Mouse (Mus musculus) embryonic facial prominence, embryonic 13.5 days (tissue): ENCODE measurements around the gene Fgfr2. TPM values are rescaled to one million over a fixed set of nuclear protein-coding genes. Genes with fewer than 3 reads are reported as not detected.

Experiments
- ATAC-seq: fragments of 200-750 bp; cut with Nextera tagmentation; 2 replicates; pipeline ENCODE4 v1.8.0; 2017; ENCODE audit warnings: low read depth; ENCODE audit not compliant: insufficient number of reproducible peaks, insufficient read depth, low FRiP score, low TSS enrichment
- H3K27ac ChIP-seq: fragments of 300-500 bp; sonication (generic); 2 replicates; pipeline ENCODE4 v1.5.1; 2015; ENCODE audit warnings: moderate library complexity, mild to moderate bottlenecking, inconsistent platforms
- H3K27me3 ChIP-seq: fragments of 300-500 bp; sonication (generic); 2 replicates; pipeline ENCODE4 v1.6.1; 2015; ENCODE audit warnings: mild to moderate bottlenecking, inconsistent platforms
- H3K36me3 ChIP-seq: fragments of 300-500 bp; sonication (generic); 2 replicates; pipeline ENCODE4 v1.6.1; 2015; ENCODE audit warnings: mild to moderate bottlenecking, inconsistent platforms
- H3K4me1 ChIP-seq: fragments of 300-500 bp; sonication (generic); 2 replicates; pipeline ENCODE4 v1.6.1; 2015; ENCODE audit warnings: inconsistent platforms
- H3K4me2 ChIP-seq: fragments of 300-500 bp; sonication (generic); 2 replicates; pipeline ENCODE4 v1.6.1; 2015; ENCODE audit warnings: moderate library complexity, mild to moderate bottlenecking, inconsistent platforms
- H3K4me3 ChIP-seq: fragments of 300-500 bp; sonication (generic); 2 replicates; pipeline ENCODE4 v1.5.1; 2015; ENCODE audit warnings: mild to moderate bottlenecking, inconsistent platforms
- H3K9ac ChIP-seq: fragments of 300-500 bp; sonication (generic); 2 replicates; pipeline ENCODE4 v1.6.1; 2015; ENCODE audit warnings: mild to moderate bottlenecking, inconsistent platforms
- H3K9me3 ChIP-seq: fragments of 300-500 bp; sonication (generic); 2 replicates; pipeline ENCODE4 v1.6.1; 2016; ENCODE audit warnings: inconsistent platforms
- WGBS: fragments of 180-500 bp; shearing (Covaris S2); methylation state at CpG from one replicate; pipeline ENCODE4 v1.1.7; 2015; ENCODE audit warnings: mixed read lengths; 5-methylcytosine and 5-hydroxymethylcytosine counted together
- polyA plus RNA-seq: library from polyadenylated mRNA; unstranded; fragments of >200 nt; fragmentation: Nextera tagmentation; extraction: Ambion mirVana; gene quantifications from 2 replicates; pipeline ENCODE4 v1.2.1, GENCODE M21; 2015

Fgfr2 gene
- polyA plus RNA-seq, 1 experiment from 2014 or later: 174 TPM

DNA sequence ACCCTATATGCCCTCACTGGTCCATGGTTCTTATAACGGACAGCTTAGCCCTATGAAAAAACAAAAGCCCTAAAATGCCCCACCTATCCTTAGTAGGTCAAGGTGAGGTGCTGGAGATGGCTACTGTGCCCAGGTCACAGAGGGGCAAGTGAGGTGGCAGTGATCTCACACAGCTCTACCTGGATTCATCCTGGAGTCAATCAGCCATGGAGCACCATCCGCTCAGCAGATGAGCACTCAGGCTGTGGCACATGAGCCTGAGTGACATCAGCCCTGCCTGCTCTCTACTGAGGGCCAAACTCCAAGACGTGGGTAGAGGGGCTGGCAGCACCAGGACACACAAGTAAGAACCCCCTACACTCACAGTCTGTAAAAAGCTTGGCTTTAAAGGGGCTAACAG lies 121.8 kb downstream of the Fgfr2 start:
- no peak overlapping the region for H3K27ac ChIP-seq
- H3K36me3 ChIP-seq: peaks cover 39% of the 10 kb centered on the region
- no peak overlapping the region for H3K4me3 ChIP-seq
- peaks cover 37% of the 10 kb centered on the region for H3K4me1 ChIP-seq
- no peak overlapping the region for H3K9ac ChIP-seq
- H3K27me3 ChIP-seq: no peaks in the 10 kb centered on the region
- WGBS: 87% methylated on average over 3 of the region's 3 CpGs
- H3K9me3 ChIP-seq: no peaks in the 10 kb centered on the region
- H3K4me2 ChIP-seq: no peak overlapping the region
- ATAC-seq: no peak

DNA sequence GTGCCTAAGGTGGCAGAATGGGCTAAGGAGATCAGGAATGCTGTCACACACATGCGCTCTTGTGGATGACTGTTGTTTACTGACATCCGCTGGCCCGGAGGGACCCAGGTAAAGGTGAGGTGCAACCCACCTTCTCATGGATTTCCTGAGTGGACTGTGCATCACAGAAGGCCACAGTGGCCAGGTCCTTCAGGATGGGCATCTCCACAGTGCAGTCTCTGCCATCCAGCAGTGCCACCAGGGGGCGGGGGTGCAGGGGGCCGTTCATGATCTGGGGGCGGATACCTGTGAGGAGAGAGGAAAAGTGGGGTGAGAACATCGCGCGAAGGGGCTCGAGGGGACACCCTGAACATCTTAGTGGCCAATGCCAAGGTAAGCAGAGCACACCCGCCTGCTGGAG lies 124.1 kb downstream of the Fgfr2 start:
- Histone ChIP-seq H3K27ac (no peak overlapping the region), H3K36me3 (peaks cover 62% of the 10 kb centered on the region), H3K4me1 (peaks cover 16% of the 10 kb centered on the region), H3K27me3 (no peaks in the 10 kb centered on the region), H3K9ac (no peak overlapping the region), H3K9me3 (no peaks in the 10 kb centered on the region), H3K4me3 (no peak overlapping the region), H3K4me2 (no peak overlapping the region)
- no peak for ATAC-seq
- WGBS: 93% methylated on average over 11 of the region's 11 CpGs

DNA sequence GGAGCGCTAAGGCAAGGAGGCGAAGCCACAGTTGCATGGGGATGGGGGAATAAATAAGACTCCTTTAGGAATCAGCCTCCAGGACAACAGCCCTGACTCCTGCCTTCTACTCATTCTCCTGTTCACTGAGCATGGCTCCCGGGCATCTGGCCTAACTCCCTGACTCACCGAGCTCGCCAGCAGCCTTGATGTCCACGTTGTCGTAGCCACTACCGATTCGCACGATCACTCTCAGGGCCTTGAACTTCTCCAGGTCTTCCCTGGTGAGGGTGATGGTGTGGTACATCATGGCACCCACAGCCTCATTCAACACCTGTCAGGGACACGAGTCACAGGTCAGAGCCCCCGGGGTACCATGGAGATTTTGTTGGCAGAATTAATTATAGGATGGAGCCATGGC lies 124.5 kb downstream of the Fgfr2 start:
- ATAC-seq: no peak
- peaks cover 12% of the 10 kb centered on the region for H3K4me1 ChIP-seq
- H3K4me3 ChIP-seq: no peak overlapping the region
- 96% methylated on average over 12 of the region's 12 CpGs for WGBS
- H3K9me3 ChIP-seq: no peaks in the 10 kb centered on the region
- no peak overlapping the region for H3K4me2 ChIP-seq
- H3K27ac ChIP-seq: no peak overlapping the region
- no peak overlapping the region for H3K9ac ChIP-seq
- H3K27me3 ChIP-seq: no peaks in the 10 kb centered on the region
- peaks cover 66% of the 10 kb centered on the region for H3K36me3 ChIP-seq

- WGBS: 88% methylated on average over 5 of the region's 5 CpGs
- H3K36me3 ChIP-seq: peaks cover 88% of the 10 kb centered on the region
These were observed 126.8 kb downstream of the Fgfr2 start for GRCm38 (mm10) chr7:132996391-132996790.

GRCm38 (mm10) chr7:132994628-132995191 lies 128.4 kb downstream of the Fgfr2 start:
- Histone ChIP-seq H3K4me1 (no peaks in the 10 kb centered on the region), H3K27ac (no peak overlapping the region), H3K4me3 (no peak overlapping the region), H3K36me3 (peaks cover 99% of the 10 kb centered on the region), H3K9me3 (no peaks in the 10 kb centered on the region), H3K4me2 (no peak overlapping the region), H3K27me3 (no peaks in the 10 kb centered on the region), H3K9ac (no peak overlapping the region)
- whole genome bisulfite sequencing: 72% methylated on average over 6 of the region's 6 CpGs
- ATAC-seq: no peak

More at GRCm38 (mm10) chr7:132996391-132996790, 126.8 kb downstream of the Fgfr2 start:
- Histone ChIP-seq H3K4me3 (no peak overlapping the region), H3K9me3 (no peaks in the 10 kb centered on the region), H3K9ac (no peak overlapping the region), H3K4me2 (no peak overlapping the region), H3K27me3 (no peaks in the 10 kb centered on the region), H3K4me1 (no peaks in the 10 kb centered on the region), H3K27ac (no peak overlapping the region)
- ATAC-seq: no peak

GRCm38 (mm10) chr7:132994120-132994519 lies 129.0 kb downstream of the Fgfr2 start:
- Histone ChIP-seq H3K27me3 (no peaks in the 10 kb centered on the region), H3K4me2 (no peak overlapping the region), H3K4me3 (no peak overlapping the region), H3K27ac (no peak overlapping the region), H3K36me3 (peaks cover 99% of the 10 kb centered on the region), H3K9ac (no peak overlapping the region), H3K4me1 (no peaks in the 10 kb centered on the region), H3K9me3 (no peaks in the 10 kb centered on the region)
- ATAC-seq: no peak
- 90% methylated on average over 8 of the region's 8 CpGs for WGBS

DNA sequence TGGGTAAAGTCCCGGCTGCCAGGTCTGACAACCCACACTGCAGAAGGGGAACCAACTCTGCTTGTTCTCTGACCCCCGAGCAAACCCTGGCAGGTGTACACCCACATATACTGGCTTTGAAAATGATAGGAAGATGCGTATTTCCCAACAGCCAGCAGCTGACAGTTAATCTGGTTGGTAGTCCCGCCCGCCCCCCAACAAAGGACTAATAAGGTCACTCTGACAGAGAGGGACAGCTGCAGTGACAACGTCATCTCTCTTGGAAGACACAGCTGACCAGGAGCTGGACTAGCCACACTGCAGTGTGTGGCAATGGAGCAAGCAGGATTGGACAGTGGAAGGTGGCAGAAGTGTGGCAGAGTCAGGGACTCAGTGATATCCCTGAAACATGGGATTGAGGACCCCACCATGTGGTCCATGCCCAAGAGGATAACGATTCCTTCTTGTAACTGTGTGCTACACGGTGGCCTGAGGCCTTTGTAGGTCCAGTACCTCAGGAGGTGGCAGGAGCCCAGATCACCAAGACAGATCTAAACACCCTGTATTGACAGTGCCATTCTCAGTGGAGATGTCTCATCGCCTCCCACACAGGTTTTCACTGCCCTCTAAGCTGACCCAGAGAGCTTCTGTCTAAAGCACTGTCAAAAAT lies 130.1 kb downstream of the Fgfr2 start:
- ATAC-seq: no peak
- no peak overlapping the region for H3K9ac ChIP-seq
- WGBS: 88% methylated on average over 9 of the region's 9 CpGs
- H3K4me3 ChIP-seq: no peak overlapping the region
- H3K9me3 ChIP-seq: no peaks in the 10 kb centered on the region
- peaks cover 99% of the 10 kb centered on the region for H3K36me3 ChIP-seq
- H3K27me3 ChIP-seq: no peaks in the 10 kb centered on the region
- H3K4me2 ChIP-seq: no peak overlapping the region
- H3K4me1 ChIP-seq: no peaks in the 10 kb centered on the region
- H3K27ac ChIP-seq: no peak overlapping the region

GRCm38 (mm10) chr7:132991240-132991900 lies 131.8 kb downstream of the Fgfr2 start:
- 91% methylated on average over 14 of the region's 14 CpGs for WGBS
- Histone ChIP-seq H3K9me3 (no peaks in the 10 kb centered on the region), H3K4me3 (no peak overlapping the region), H3K4me2 (no peak overlapping the region), H3K9ac (no peak overlapping the region), H3K27me3 (no peaks in the 10 kb centered on the region), H3K27ac (no peak overlapping the region), H3K36me3 (peaks cover 92% of the 10 kb centered on the region), H3K4me1 (no peaks in the 10 kb centered on the region)
- no peak for ATAC-seq

DNA sequence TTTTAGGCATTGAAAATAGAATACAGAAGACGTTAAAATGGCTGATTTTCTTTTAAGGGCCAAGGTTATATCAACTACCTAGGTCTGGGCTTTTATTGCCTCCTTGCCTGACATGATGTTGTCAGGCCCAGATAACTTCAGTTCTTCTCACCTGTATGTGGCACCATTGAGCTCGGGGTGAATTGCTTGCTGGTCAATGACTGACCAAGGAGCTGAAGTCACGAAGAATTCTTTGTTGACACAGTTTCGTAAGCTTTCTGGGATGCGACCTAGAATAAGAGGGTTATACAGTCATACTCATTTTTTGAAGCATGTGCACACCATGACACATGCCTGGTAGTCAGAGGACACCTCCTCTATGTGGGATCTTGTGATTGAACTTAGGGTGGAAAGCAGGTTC lies 133.3 kb downstream of the Fgfr2 start:
- no peak for ATAC-seq
- Histone ChIP-seq H3K36me3 (peaks cover 87% of the 10 kb centered on the region), H3K4me2 (no peak overlapping the region), H3K4me3 (no peak overlapping the region), H3K27me3 (no peaks in the 10 kb centered on the region), H3K27ac (no peak overlapping the region), H3K9me3 (no peaks in the 10 kb centered on the region), H3K4me1 (no peaks in the 10 kb centered on the region), H3K9ac (no peak overlapping the region)
- WGBS: 87% methylated on average over 5 of the region's 5 CpGs

DNA sequence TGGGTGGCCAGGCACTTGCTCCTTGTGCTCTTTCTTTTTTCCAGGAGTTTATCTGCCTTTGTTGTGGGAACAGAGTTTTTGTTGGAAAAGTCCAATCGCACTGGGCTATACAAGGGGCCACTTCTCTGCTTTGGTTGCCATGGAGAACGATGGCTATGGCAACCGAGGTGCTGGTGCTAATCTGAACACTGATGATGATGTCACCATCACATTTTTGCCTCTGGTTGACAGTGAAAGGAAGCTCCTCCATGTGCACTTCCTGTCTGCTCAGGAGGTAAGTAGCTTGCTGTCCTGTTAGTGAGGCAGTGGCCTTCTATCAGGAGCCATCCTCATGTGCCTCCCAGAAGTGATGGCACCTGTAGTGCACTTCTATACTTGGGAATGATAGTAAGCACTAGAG lies 140.5 kb downstream of the Fgfr2 start:
- Histone ChIP-seq H3K4me3 (no peak overlapping the region), H3K9me3 (no peaks in the 10 kb centered on the region), H3K4me1 (no peaks in the 10 kb centered on the region), H3K36me3 (peaks cover 58% of the 10 kb centered on the region), H3K27me3 (no peaks in the 10 kb centered on the region), H3K4me2 (no peak overlapping the region), H3K9ac (no peak overlapping the region), H3K27ac (no peak overlapping the region)
- no peak for ATAC-seq
- WGBS: 72% methylated on average over 3 of the region's 3 CpGs

DNA sequence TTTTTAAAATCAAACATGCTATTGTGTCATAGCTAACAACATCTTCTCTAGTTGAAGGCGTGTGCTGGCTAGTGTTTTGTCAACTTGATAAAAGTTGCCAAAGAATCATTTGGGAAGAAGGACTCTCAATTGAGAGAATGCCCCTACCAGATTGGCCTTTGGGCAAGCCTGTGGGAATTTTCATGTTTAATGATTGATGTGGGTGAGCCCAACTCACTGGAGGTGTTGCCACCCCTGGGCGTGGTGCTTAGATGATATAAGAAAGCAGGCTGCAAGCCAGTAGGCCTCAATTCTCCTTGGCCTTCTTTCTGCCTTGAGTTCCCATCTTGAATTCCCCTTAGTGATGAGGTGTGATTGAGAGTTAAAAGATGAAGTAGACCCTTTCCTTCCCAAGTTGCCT lies 145.2 kb downstream of the Fgfr2 start:
- Histone ChIP-seq H3K27ac (no peak overlapping the region), H3K4me2 (no peak overlapping the region), H3K4me3 (no peak overlapping the region), H3K9ac (no peak overlapping the region), H3K9me3 (no peaks in the 10 kb centered on the region), H3K36me3 (peaks cover 52% of the 10 kb centered on the region), H3K27me3 (no peaks in the 10 kb centered on the region), H3K4me1 (no peaks in the 10 kb centered on the region)
- no peak for ATAC-seq
- 94% methylated on average over 2 of the region's 2 CpGs for WGBS

GRCm38 (mm10) chr7:132976079-132976478 lies 147.1 kb downstream of the Fgfr2 start:
- 73% methylated on average over 2 of the region's 2 CpGs for WGBS
- no peaks in the 10 kb centered on the region for H3K9me3 ChIP-seq
- H3K27ac ChIP-seq: no peak overlapping the region
- H3K4me3 ChIP-seq: no peak overlapping the region
- H3K4me2 ChIP-seq: no peak overlapping the region
- no peaks in the 10 kb centered on the region for H3K4me1 ChIP-seq
- H3K27me3 ChIP-seq: no peaks in the 10 kb centered on the region
- H3K9ac ChIP-seq: no peak overlapping the region
- H3K36me3 ChIP-seq: peaks cover 37% of the 10 kb centered on the region
- no peak for ATAC-seq
